Mouse (Mus musculus) myocyte (in vitro differentiated cells): ENCODE data around the gene Zfp827. TPM values are rescaled to one million over a fixed set of nuclear protein-coding genes. Genes with fewer than 3 reads are reported as not detected.

Source experiments
- H3K27me3 ChIP-seq: one replicate; pipeline ENCODE4 v1.6.1; 2011; ENCODE audit not compliant: control insufficient read depth, insufficient read depth, insufficient read length
- H3K36me3 ChIP-seq: one replicate; pipeline ENCODE4 v1.6.1; 2011; ENCODE audit not compliant: control insufficient read depth, insufficient read depth
- H3K4me2 ChIP-seq: one replicate; pipeline ENCODE4 v1.6.1; 2011; ENCODE audit warnings: low read depth, control low read depth
- H3K4me3 ChIP-seq: one replicate; pipeline ENCODE4 v1.5.1; 2011; ENCODE audit warnings: mild to moderate bottlenecking, control low read depth, moderate library complexity
- H3K79me2 ChIP-seq: one replicate; pipeline ENCODE4 v1.6.1; 2011; ENCODE audit not compliant: control insufficient read depth, insufficient read depth
- H3ac ChIP-seq: one replicate; pipeline ENCODE4 v1.6.1; 2011; ENCODE audit not compliant: control insufficient read depth, insufficient read length
- CEBPB ChIP-seq: IDR thresholded peaks from 2 replicates; pipeline ENCODE4 v1.6.1; 2011; ENCODE audit warnings: mild to moderate bottlenecking, moderate library complexity; ENCODE audit not compliant: poor library complexity, insufficient read depth, severe bottlenecking
- E2F4 ChIP-seq: IDR thresholded peaks from one replicate; pipeline ENCODE4 v1.6.1; 2011; ENCODE audit warnings: mild to moderate bottlenecking, control low read depth, moderate library complexity; ENCODE audit not compliant: insufficient read depth
- MAX ChIP-seq: IDR thresholded peaks from one replicate; pipeline ENCODE4 v1.6.1; 2011; ENCODE audit warnings: low read depth, mild to moderate bottlenecking, control low read depth
- MYOD1 ChIP-seq, 3 experiments: IDR thresholded peaks; one replicate each; pipeline ENCODE4 v1.6.1; 2011; ENCODE audit warnings: control low read depth in 2 of 3, low read depth in 2 of 3, mild to moderate bottlenecking in 2 of 3, moderate library complexity in 1 of 3; ENCODE audit not compliant: insufficient read length in 2 of 3, control insufficient read depth in 1 of 3
- MYOG ChIP-seq, 3 experiments: IDR thresholded peaks; one replicate each; pipeline ENCODE4 v1.6.1; 2011; ENCODE audit warnings: control low read depth in 2 of 3, low read depth in 2 of 3, mild to moderate bottlenecking in 2 of 3; ENCODE audit not compliant: insufficient read length in 2 of 3, control insufficient read depth in 1 of 3, insufficient read depth in 1 of 3
- POLR2A ChIP-seq: IDR thresholded peaks from one replicate; pipeline ENCODE4 v1.6.1; 2011; ENCODE audit warnings: low read depth, mild to moderate bottlenecking, control low read depth, moderate library complexity; ENCODE audit not compliant: insufficient read length
- POLR2AphosphoS2 ChIP-seq: IDR thresholded peaks from one replicate; pipeline ENCODE4 v1.6.1; 2011; ENCODE audit warnings: low read depth, control low read depth; ENCODE audit not compliant: insufficient read length
- REST ChIP-seq: IDR thresholded peaks from one replicate; pipeline ENCODE4 v1.6.1; 2011; ENCODE audit warnings: mild to moderate bottlenecking, control low read depth, moderate library complexity; ENCODE audit not compliant: insufficient read depth, insufficient read length
- SRF ChIP-seq: IDR thresholded peaks from one replicate; pipeline ENCODE4 v1.6.1; 2011; ENCODE audit warnings: low read depth; ENCODE audit not compliant: control insufficient read depth, insufficient read length
- TCF12 ChIP-seq: IDR thresholded peaks from one replicate; pipeline ENCODE4 v1.6.1; 2011; ENCODE audit warnings: mild to moderate bottlenecking, control low read depth; ENCODE audit not compliant: poor library complexity, insufficient read depth, severe bottlenecking
- TCF3 ChIP-seq: IDR thresholded peaks from one replicate; pipeline ENCODE4 v1.6.1; 2011; ENCODE audit warnings: low read depth, control low read depth; ENCODE audit not compliant: insufficient read length
- USF1 ChIP-seq: IDR thresholded peaks from one replicate; pipeline ENCODE4 v1.6.1; 2011; ENCODE audit warnings: low read depth, mild to moderate bottlenecking, control low read depth, moderate library complexity
- polyA plus RNA-seq: library from polyadenylated mRNA; unstranded; fragments of >200 nt; fragmentation: generic; extraction: Trizol; gene quantifications from one replicate; pipeline ENCODE4 v1.2.1, GENCODE M21; 2012; ENCODE audit warnings: missing spikeins

Gene Zfp827
- polyA plus RNA-seq, 1 experiment: 7.7 TPM

- Histone ChIP-seq H3K36me3 (peaks cover 18% of the 10 kb centered on the region), H3K27me3 (no peaks in the 10 kb centered on the region), H3ac (no peak overlapping the region), H3K4me3 (no peak overlapping the region), H3K4me2 (no peak overlapping the region), H3K79me2 (no peaks in the 10 kb centered on the region)
- TF ChIP-seq USF1: no peak
- no peak for TF ChIP-seq TCF12
- TF ChIP-seq POLR2A: no peak
- no peak for TF ChIP-seq E2F4
- TF ChIP-seq MYOG (IDR thresholded peaks at IDR 0.05; ENCODE audit: control insufficient read depth in 1 of 3, insufficient read depth in 1 of 3, insufficient read length in 2 of 3, low read depth in 2 of 3): no peak
- no peak for TF ChIP-seq MYOD1 (IDR thresholded peaks at IDR 0.05; ENCODE audit: control insufficient read depth in 1 of 3, insufficient read length in 2 of 3, low read depth in 2 of 3)
- TF ChIP-seq POLR2AphosphoS2: no peak
- TF ChIP-seq MAX: no peak
- TF ChIP-seq CEBPB: no peak
- TF ChIP-seq SRF: no peak
- TF ChIP-seq REST: no peak
- no peak for TF ChIP-seq TCF3
Measured at GRCm38 (mm10) chr8:79175991-79176390, 147.8 kb downstream of the Zfp827 start.

GRCm38 (mm10) chr8:79179678-79180077 lies 151.4 kb downstream of the Zfp827 start:
- H3ac ChIP-seq: no peak overlapping the region
- no peak overlapping the region for H3K4me2 ChIP-seq
- no peaks in the 10 kb centered on the region for H3K79me2 ChIP-seq
- no peaks in the 10 kb centered on the region for H3K27me3 ChIP-seq
- peaks cover 22% of the 10 kb centered on the region for H3K36me3 ChIP-seq
- H3K4me3 ChIP-seq: no peak overlapping the region
- no peak for TF ChIP-seq CEBPB
- TF ChIP-seq MYOD1 (IDR thresholded peaks at IDR 0.05; ENCODE audit: control insufficient read depth in 1 of 3, insufficient read length in 2 of 3, low read depth in 2 of 3): no peak
- TF ChIP-seq E2F4: no peak
- no peak for TF ChIP-seq TCF12
- TF ChIP-seq TCF3: no peak
- no peak for TF ChIP-seq POLR2A
- no peak for TF ChIP-seq MYOG (IDR thresholded peaks at IDR 0.05; ENCODE audit: control insufficient read depth in 1 of 3, insufficient read depth in 1 of 3, insufficient read length in 2 of 3, low read depth in 2 of 3)
- TF ChIP-seq MAX: no peak
- no peak for TF ChIP-seq POLR2AphosphoS2
- TF ChIP-seq SRF: no peak
- TF ChIP-seq USF1: no peak
- no peak for TF ChIP-seq REST

DNA sequence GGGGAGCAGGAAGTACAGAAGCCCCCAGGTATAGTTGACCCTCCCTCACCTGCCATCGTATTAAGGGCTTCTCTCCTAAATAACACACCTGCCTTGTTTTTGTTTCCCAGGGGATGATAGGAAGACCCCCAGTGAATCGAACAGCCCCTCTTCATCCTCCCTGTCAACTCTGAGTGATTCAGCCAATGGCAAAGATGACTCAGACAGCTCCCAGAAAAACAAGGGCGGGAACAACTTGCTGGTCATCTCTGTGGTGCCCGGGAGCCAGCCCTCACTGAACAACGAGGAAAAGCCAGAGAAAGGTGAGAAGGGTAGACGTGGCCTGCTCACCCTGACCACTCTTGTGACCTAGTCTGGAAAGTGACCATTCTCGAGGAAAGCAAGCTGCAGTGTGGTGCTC lies 157.3 kb downstream of the Zfp827 start:
- peaks cover 10% of the 10 kb centered on the region for H3K36me3 ChIP-seq
- TF ChIP-seq REST (no peak), MYOG (IDR thresholded peaks at IDR 0.05; ENCODE audit: control insufficient read depth in 1 of 3, insufficient read depth in 1 of 3, insufficient read length in 2 of 3, low read depth in 2 of 3) (no peak), TCF3 (no peak), TCF12 (no peak), SRF (no peak), POLR2AphosphoS2 (no peak), MAX (no peak), MYOD1 (IDR thresholded peaks at IDR 0.05; ENCODE audit: control insufficient read depth in 1 of 3, insufficient read length in 2 of 3, low read depth in 2 of 3) (no peak), CEBPB (no peak), USF1 (no peak), POLR2A (no peak), E2F4 (no peak)

GRCm38 (mm10) chr8:79190071-79190470 lies 161.8 kb downstream of the Zfp827 start:
- no peak for TF ChIP-seq SRF
- Histone ChIP-seq H3ac (no peak overlapping the region), H3K4me2 (no peak overlapping the region), H3K4me3 (no peak overlapping the region), H3K36me3 (peaks cover 8% of the 10 kb centered on the region), H3K79me2 (no peaks in the 10 kb centered on the region), H3K27me3 (no peaks in the 10 kb centered on the region)

More for the DNA sequence above, 157.3 kb downstream of the Zfp827 start:
- H3K4me2 ChIP-seq: no peak overlapping the region
- H3K27me3 ChIP-seq: no peaks in the 10 kb centered on the region
- H3K79me2 ChIP-seq: no peaks in the 10 kb centered on the region
- no peak overlapping the region for H3K4me3 ChIP-seq
- H3ac ChIP-seq: no peak overlapping the region

DNA sequence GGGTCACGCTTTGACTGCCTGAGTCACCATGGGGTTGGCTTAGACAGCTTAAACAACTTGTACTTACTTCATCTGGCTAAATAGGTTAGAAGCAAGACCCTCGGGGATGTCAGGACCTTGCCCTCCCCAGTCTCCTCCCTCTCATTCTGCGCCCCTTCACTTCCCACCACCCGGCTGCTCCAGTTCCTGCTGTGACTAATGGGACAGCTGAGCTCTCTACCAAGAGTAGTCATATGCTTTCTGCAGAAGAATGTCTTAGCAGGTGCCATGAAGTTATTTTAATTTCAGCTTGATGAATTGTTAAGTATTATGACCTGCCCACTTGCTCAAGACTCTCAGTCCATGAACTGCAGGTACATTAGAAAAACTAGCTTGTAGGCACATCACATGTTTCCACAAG lies 168.2 kb downstream of the Zfp827 start:
- TF ChIP-seq MYOD1 (IDR thresholded peaks at IDR 0.05; ENCODE audit: control insufficient read depth in 1 of 3, insufficient read length in 2 of 3, low read depth in 2 of 3) (peak in 1 of 3 experiments; percentile 52), TCF12 (no peak), MYOG (IDR thresholded peaks at IDR 0.05; ENCODE audit: control insufficient read depth in 1 of 3, insufficient read depth in 1 of 3, insufficient read length in 2 of 3, low read depth in 2 of 3) (peak in 2 of 3 experiments; percentile 58 to 60)
- Histone ChIP-seq H3ac (no peak overlapping the region), H3K4me3 (no peak overlapping the region), H3K4me2 (no peak overlapping the region), H3K36me3 (no peaks in the 10 kb centered on the region), H3K27me3 (no peaks in the 10 kb centered on the region), H3K79me2 (no peaks in the 10 kb centered on the region)
